Mouse (Mus musculus): ENCODE results near the gene Nbeal1.
"Not testable (repeated sequence)": the region's sequence is repeated elsewhere in the genome, so short reads cannot be mapped to it uniquely, and the experiment has no call there.

The Nbeal1 gene

DNA sequence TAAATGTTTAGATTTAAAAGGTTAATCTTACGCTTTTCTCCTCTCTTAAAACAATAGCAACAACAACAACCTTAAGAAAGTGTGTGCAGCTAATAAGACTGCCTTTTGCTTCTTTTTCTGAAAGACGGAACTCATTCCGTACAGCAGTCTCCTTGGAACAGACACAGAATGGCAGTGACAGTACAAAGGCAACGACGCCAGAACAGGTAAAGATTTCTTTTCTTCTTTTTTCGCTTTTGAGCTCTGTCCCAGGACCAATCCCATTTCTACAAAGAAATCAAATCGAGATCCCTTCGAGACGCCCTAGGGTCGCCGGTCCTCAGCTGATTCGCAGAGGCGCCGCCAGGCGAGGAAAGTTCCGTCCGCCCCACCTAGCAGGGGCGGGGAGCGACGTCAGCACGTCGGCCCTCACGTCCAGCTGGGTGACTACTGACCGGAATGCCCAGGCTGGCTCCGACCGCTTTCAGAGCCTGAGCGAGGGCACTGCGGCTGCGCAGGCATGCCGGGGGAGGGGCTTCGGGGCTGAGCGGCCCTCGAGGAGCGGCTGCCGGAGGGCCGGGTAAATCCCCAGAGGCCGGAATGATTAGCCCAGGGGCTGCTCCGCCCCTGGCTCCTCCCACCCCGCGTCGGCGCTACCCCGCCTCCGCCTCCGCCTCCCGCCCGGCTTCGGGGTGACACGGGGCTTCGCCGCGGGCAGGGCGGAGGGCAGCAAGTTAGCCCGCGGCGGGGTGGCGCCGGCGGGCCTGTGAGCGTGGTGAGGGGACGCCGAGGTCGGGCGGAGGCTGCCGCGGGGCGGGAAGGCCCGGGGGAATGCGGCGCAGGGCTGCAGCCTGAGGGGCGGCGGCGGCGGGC lies at the start of gene Nbeal1:
Gene Nbeal1, plus strand, starts transcription at position 668 of the 852 bp plus-strand sequence.
- peak; percentile 97 for DNase-seq (ENCODE audit: low read depth, low spot score)

DNA sequence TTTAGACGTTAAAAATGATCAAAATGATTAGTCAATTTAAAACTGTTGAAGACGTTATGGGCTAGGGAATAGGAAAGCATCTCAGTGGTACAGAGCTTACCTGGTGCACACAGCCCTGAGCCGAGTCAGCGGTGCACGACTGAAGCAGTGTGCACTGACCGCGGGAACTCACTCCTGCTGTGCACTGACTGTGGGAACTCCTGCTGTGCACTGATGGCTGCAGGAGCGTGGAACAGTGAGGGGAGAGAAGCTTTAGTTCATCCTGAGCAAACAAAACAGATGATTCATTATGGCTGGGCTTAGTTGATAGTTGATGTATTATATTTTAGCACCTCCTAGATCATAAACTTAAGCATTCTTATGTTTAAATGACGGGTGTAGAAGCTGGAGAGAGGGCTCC lies 43.1 kb upstream of the Nbeal1 start:
- DNase-seq (ENCODE audit: low read depth, low spot score) = no peak

DNA sequence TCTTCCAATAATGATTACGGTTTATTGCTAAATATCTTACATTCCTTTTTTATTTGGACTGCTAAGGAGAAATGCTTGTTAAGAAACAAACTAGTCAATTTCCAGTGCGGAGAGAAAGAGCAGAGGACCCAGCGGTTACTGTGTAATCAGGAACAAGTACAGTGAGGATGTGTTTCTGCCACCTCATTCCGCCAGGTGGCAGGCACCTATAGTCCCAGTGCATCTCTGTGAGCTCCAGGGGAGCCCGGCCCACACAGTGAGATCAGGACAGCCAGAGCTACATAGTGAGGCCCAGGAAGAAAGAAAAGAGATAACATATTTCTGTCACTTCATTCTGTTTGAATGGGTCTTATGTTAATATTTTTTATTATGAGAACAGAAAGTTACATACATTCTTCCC lies 27.7 kb upstream of the Nbeal1 start:
- no peak for DNase-seq (ENCODE audit: low read depth, low spot score)

DNA sequence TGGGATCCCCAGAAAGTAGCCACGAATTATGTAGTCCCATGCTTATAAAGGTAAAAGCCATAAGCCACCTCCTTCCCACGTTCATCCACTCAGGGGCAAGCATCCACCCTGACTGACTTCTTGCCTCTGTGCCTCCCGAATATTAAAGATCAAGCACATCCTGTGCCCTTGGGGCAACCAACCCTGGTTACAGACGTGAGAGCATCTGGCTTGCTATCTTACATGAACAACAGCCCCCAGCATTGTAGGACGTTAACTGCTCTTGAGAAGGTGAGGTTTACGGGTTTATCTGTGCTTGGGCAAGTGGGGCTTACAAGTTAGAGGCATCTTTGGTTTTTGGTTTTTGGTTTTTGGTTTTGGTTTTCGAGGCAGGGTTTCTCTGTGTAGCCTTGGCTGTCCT lies 23.7 kb upstream of the Nbeal1 start:
- DNase-seq (ENCODE audit: low read depth, low spot score) = no peak

DNA sequence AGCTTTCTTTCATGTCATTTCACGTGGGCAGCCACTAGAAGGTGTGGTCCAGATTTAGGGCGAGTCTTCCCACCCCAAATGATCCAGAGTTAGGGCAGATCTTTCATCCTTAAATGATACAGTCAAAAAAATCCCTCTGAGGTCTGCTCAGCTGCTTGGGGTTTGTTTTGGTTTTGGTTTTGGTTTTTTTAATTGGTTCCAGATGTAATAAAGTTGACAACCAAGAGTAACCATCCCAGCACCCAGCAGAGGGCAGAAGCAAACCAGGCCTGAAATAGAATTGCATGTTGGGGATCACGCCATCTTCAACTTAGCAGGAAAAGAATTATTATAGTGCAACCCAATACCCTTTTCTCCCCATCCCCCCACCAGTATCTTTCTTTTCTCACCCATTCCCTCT lies 22.0 kb upstream of the Nbeal1 start:
- no peak for DNase-seq (ENCODE audit: low read depth, low spot score)

DNA sequence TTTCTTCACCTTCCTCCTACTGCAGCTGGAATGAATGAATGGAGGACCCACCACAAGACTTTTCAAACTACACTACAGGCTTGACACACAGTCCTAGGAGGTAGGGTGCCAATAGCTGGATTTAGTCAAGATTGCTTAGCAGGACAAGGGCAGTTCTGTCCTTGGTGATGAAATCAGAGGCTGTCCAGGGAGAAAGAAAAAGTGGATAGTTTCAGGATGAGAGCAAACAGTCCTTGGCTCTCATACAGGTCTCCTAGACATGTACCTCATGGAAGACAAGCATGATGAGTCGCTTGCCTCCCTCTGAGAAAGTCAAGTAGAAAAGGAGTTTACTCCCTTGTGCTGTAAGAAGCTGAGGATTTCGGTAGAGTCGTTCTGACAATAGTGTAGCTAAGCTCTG lies 16.7 kb upstream of the Nbeal1 start:
- DNase-seq (ENCODE audit: low read depth, low spot score) = no peak

DNA sequence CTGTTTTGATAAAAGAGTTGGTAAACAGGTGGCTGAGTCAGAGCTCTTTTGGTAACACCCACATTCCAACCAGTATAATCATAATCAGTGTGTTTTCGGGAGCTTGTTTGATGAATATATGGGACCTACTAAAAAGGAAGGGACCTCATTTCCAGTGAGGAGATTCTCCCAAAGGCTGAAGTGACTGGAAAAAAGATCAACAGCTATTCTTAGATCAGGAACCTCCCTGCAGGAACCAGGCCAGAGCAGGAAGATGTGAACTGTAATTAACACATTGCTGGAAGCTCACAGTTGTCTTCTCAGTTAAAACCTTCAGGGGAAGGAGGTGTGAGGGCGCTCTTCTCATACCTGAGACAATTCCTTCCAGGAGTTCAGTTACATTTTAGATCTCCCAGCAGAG lies 10.8 kb upstream of the Nbeal1 start:
- DNase-seq (ENCODE audit: low read depth, low spot score) = no peak

DNA sequence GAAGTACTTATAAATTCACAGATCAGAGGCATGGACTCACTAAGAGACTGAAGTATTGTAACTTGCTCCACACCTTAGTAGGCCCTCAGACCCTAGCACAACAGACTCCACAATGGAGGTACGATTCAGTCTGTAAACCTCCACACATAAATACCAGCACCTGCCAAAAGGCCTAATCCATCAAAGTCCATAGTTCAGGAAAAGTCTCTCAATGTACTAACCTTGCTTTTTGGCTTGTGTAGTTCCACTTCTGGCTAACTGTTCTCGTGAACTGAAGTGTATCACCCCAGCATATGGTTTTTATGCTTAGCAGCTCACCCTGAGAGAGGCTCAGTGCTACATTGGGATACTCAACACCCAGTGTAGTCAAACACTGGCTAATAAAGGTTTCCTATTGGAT lies 10.1 kb upstream of the Nbeal1 start:
- DNase-seq (ENCODE audit: low read depth, low spot score) = no peak

DNA sequence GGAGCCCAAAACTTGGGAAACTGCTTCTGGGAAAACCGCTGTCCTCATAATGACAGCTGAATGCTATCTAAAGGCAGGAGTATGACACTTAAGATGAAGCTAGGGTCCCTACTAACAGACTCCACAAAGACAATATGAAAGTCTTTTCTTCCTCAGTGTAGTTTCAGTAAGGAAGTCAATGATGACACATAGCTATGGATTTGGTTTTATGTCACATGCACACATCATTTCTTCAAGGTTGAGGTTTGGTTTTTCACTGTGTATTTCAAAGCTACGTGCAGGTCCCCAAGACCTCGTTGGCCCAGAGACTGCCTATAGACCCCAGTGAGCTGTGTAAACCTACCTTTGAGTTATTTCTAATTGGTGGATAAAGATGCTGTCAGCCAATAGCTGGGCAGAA lies 7.3 kb upstream of the Nbeal1 start:
- DNase-seq (ENCODE audit: low read depth, low spot score) = no peak

DNA sequence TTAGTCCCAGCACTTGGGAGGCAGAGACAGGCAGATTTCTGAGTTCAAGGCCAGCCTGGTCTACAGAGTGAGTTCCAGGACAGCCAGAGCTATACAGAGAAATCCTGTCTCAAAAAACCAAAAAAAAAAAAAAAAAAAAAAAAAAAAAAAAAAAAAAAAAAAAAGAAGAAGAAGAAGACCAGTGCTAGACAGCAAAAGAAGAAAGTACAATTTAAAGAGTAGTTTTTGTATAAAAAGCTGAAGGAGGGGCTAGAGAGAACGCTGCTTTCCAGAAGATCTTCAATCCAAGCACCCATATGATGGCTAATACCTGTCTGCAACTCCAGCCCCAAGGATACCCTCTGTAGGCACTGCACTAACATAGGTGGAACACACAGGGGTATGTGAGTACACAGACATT lies 2.6 kb upstream of the Nbeal1 start:
- not testable (repeated sequence) for DNase-seq (ENCODE audit: low read depth, low spot score)

DNA sequence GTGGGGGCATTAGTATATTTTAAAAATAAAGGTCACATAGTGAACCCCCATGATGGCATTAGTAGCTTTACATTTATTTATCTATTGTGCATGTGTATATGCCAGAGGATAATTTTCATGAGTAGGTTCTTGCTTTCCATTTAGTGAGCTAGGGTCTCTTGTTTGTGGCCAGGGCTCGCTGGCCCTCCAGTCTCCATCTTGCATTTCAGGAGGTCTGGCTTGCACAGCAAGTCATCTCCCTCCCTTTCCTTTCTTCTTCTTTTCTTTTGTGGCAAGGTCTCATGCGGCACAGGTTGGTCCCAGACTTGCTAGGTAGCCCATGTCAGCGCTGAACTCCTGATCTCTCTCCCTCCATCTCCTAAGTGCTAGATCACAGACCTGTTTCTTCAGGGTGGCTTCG lies 1.0 kb upstream of the Nbeal1 start:
- DNase-seq (ENCODE audit: low read depth, low spot score) = no peak

DNA sequence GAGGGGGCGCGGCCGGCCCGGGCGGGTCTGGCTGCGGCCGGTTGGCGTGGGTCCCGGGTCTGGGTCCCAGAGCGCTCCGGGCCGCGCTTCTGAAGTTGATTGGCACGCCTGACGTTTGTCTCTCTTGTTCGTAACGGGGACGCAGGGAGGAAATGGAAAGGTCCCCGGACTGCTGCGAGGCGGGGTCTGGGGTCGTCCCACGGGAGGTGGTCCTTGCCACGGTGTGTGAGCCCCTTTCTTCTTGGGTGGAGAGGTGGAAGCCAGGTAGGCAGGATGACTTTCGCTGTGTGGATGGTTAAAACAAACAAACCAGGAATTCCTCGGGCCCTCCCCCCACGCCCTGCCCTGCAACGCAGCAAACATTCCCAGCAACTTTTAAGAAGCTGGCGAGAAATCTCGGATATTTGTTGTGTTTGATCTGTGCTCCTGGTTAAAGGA lies 404 bp downstream of the Nbeal1 start:
- no peak for DNase-seq (ENCODE audit: low read depth, low spot score)

DNA sequence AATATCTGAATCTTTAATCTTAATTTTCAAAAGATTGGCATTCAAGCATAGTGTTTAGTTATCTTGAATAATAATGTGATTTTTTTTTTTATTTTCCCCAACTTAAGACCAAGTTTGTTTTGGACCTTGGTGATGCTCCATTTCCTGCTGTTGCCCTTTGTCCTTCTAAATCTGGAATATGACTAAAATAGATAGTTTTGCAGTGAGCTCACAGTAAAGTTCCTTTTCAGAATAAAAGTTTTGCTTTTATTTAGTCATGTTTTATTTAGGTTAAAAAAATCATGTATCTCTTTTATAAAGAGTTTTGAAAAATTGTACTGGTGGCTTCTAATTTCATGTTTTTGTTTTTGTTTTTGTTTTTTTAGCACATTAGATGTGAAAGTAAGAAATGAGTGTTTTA lies 8.1 kb downstream of the Nbeal1 start:
- DNase-seq (ENCODE audit: low read depth, low spot score) = no peak

DNA sequence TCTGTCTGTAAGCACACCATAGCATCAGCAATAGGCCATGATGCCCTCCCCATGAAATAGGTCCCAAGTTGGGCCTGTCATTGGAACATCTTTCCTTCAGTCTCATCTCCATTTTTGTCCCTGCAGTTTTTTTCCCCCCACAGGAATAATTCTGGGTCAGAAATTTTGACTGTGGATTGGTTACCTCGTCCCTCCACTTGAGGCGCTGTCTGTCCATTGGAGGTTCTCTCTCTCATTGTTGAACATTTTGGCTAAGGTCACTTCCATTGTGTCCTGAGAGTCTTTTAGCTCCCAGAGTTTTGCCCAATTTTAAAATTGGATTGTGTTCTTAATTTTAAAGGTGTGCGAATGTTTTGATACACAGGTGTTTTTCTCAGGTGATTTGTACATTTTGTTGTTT lies 16.4 kb downstream of the Nbeal1 start:
- DNase-seq (ENCODE audit: low read depth, low spot score) = no peak

DNA sequence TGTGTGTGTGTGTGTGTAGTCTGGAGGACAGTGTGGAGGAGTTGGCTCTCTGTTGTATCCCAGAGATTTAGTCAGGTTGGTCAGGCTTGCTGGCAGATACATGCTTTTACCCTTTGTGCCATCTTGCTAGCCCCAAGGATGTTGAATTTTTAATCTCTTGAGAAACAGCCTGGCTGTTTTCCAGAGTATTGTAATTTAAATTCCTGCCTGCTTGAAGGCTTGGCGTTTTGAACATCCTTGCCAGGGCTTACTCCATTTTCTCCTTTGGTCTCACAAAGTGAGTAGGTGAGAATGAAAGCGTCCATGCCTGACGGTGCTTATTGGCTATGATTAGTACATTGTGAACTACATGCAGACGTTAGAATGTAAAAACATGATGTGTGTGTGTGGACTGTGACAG lies 18.6 kb downstream of the Nbeal1 start:
- DNase-seq (ENCODE audit: low read depth, low spot score) = no peak

DNA sequence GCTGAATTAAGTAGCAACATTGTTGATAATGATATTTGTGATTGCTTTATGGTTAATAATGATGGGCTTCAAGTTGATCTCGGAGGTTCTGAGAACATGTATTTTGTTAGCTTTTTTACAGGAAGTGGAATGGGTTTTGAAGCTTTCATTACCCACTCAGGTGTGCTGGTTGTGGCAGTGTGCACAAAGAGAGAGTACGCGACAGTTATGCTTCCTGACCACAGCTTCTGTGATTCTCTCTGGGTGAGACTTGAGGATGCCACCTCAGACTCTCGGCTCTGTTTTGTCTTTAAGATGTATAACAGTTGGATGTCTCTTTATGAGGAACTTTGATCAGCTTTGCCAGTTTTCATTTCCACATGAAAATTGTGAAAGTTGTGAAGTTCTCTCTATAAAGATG lies 55.9 kb downstream of the Nbeal1 start:
- no peak for DNase-seq (ENCODE audit: low read depth, low spot score)

DNA sequence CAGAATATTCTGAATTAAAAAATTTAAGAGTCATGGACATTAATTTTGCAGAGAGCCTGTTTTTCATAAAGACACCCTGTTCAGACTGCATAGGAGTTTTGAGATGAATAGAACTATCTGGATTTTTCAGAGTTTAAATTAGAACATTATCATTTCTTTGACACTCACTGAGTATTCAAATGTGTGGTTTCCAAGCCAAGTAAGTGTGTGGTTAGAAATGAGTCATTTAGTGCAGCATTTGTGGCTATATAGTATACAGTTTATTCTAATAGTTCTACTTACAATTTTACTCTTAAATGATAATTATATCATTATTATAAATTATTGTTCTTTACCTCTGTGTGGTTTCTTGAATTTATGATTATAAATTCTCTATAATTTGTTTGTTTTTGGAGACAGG lies 60.0 kb downstream of the Nbeal1 start:
- DNase-seq (ENCODE audit: low read depth, low spot score) = no peak

DNA sequence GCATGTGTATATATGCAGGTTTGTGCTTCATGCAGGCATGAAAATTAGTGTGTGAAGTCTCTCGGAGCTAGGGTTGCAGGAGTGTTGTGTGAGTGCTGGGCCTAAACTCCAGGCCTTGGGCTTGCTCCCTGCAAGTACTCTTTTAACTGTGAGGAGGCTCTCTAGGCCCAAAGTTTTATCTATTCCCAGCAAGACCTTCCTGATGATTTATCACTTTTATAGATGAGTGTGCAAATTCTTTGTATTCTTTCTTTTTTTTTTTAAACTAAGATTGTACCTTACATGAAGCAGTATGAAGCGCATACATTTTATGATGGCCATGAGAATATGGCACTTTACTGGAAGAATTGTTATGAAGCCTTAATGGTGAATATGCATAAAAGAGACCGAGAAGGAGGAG lies 87.7 kb downstream of the Nbeal1 start:
- no peak for DNase-seq (ENCODE audit: low read depth, low spot score)

DNA sequence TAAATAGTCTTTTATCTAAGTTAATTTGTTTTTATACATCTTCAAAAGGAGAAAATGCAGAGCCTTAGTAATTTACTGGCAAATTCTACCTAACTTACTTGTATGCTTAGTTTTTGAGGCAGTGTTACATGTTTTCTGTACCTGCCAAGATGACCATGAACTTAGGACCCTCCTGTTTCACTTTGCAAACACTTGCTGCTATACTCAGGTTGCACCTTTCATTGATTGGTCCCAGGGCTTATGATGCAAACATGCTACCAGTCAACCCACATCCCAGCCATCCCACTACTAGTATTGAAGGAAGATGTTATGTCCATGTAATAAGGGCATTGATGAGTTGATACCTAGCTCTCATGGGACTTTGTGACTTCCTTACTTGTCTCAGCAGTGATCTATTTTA lies 88.9 kb downstream of the Nbeal1 start:
- no peak for DNase-seq (ENCODE audit: low read depth, low spot score)

DNA sequence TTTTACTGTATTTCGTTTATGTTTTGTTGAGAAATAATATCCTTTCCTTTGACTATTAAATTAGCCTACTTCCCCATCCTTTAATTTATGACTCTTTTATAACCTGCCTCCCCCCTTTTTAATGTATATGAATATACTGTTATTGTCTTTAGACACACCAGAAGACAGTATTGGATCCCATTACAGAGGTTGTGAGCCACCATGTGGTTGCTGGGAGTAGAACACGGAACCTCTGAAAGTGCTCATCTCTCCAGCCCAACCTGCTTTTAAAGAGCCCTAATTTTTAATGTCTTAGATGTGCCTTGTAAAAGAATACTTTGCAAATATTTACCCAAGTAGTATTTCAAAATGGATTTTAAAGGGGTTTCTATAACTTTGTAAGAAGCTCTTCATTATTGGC lies 92.1 kb downstream of the Nbeal1 start:
- DNase-seq (ENCODE audit: low read depth, low spot score) = peak; percentile 4

DNA sequence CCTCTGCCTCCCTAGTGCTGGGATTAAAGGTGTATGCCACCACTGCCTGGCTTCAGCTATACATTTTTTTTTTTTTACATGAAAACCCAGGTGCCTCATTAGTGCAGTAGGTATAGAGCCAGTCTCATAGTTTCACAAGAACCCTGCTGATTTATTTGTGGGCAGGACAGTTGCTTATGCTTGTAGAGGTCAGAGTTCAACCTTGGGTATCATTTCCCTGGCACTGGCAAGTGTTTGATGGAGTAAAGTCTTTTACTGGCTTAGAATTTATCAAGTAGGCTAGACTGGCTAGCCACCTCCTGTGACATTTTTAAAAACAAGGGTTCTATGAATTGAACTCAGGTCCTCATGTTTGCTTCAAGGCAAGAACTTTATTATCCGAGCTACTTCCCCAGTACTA lies 113.5 kb downstream of the Nbeal1 start:
- no peak for DNase-seq (ENCODE audit: low read depth, low spot score)

DNA sequence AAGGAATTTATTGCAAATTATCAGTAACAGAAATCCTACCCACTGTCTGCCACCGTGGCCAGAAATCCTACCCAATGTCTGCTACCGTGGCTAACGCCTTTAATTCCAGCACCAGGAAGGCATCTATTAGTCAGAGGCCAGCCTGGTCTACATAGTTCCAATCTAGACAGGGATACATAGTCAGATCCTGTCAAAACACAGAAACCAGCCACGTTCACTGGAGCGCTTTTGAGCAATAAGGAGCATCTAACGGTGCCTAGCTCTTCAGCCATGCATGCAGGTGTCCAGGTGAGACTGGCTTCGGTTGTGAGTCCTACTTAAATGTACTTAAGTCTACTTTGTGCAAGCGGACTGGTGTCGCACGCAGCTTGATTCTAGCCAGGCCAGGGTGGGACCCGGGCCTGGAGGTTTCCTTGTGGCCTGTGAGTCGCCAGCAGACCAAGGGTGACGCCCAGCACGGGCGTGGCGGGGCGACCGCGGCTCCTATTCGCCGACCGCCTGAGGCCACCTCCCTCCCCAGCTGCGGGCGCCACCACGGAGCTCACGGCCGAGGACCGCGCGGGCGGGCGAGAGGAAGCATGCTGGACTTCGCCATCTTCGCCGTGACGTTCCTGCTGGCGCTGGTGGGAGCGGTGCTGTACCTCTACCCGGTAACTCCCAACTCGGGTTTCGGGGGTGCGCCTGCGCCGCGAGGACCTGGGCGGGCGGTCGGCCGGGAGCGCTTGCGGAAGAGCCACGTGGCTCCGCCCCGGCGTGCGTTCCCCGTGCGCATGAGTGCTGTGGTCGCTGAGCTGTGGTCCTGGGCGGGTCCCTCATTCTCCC lies 162.6 kb downstream of the Nbeal1 start, which contains the start of gene Cyp20a1:
Gene Cyp20a1, plus strand, starts transcription at position 516 of the 822 bp plus-strand sequence.
- DNase-seq (ENCODE audit: low read depth, low spot score) = peak; percentile 64

Measured in retina, postnatal 7 days (tissue).